Mouse (Mus musculus) T-cell, adult 2 months (primary cell): ENCODE results near the gene Eri2.
"Not testable (repeated sequence)": the region's sequence is repeated elsewhere in the genome, so short reads cannot be mapped to it uniquely, and the experiment has no call there.

ENCODE experiments used
- DNase-seq: peaks from one replicate; pipeline ENCODE4 v3.0.0; 2022; ENCODE audit warnings: low spot score

Gene Eri2

GRCm38 (mm10) chr7:119739798-119740468, 53.9 kb downstream of the Eri2 start:
- DNase-seq, result not testable (repeated sequence)

- DNase-seq, result no peak
These were observed 55.0 kb downstream of the Eri2 start for GRCm38 (mm10) chr7:119738877-119739276.

- DNase-seq, result peak; percentile 27
These were observed 62.6 kb downstream of the Eri2 start for GRCm38 (mm10) chr7:119731262-119731661.

GRCm38 (mm10) chr7:119727621-119728020, 66.2 kb downstream of the Eri2 start:
- DNase-seq, result no peak

GRCm38 (mm10) chr7:119720947-119721310, 72.9 kb downstream of the Eri2 start:
- no peak for DNase-seq

- DNase-seq, result peak; percentile 92
These were observed 73.5 kb downstream of the Eri2 start, which contains the start of gene Thumpd1 for GRCm38 (mm10) chr7:119720253-119720946. Gene Thumpd1, minus strand, starts transcription at chr7:119720798.
